Mouse (Mus musculus): ENCODE measurements at regions not wholly inside any gene's neighbourhood (a gene's known extent, or its start where the extent isn't known, plus 50 kb on each side); places are given as distances from the start of the nearest gene placed in this dataset.

DNA sequence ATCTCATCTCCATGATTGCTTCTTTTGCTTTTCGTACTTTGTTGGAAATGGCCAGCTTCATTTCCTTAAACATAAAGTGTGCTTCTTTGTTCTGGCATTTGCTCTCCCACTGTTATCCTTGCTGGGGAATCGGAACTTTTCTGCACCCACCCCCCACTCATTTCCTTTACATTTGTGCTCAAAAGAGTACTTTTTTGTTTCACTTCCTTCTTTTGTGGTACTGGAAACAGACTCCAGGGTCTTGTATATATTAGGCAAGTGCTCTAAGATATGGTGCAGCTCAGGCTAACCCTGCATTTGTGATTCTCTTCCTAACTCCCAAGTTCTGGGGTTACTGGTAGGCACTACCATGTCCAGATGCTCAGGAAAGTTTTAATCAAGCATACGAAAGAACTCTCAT, 1084.6 kb downstream of the Car8 start:
- in situ Hi-C loops (cut with MboI, MseI) = loop anchor here in 1 of 2 experiments (5.0 kb wide), 1 partner anchor 58 kb away; no protein-coding TSS in a partner anchor

DNA sequence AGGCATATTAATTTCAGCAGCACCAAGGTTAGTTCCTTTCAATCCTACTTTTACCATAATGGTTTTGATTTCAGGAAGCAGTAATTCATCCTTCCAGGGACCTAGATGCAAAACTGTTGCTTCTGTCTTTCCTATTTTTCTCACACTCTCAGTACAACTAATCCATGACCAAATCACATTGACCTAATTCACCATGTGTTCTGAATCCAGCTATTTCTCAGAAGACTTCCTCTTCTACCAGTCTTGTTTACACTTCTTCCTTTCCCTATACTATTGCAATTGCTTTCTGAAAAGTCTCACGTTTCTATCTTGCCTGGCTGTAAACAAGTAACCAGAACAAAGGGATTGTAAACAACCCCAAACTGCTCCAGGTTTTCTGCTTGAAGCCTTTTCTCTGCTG, 1085.0 kb downstream of the Car8 start:
- in situ Hi-C loops (cut with MboI, MseI) = loop anchor here in 1 of 2 experiments (5.0 kb wide), 1 partner anchor 58 kb away; no protein-coding TSS in a partner anchor

DNA sequence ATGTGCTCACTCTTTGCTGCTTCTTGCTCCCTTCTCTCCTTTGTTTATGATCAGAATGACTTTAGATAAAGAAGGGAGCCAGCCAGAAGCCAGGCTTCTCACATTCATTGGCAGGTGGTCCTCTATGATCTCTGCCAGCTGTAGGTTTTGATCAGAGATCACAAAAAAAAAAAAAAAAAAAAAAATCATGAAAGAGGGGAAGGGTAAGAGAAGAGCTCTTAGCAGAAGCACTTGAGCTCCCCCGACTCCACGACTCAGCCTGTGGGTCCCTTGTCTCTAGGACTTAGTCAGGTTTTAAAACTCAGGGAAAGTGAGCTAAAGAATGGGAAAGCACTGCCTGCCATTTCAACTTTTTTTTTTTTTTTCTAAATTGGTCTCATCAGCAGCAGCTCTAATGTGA, 1093.1 kb downstream of the Car8 start:
- in situ Hi-C loops (cut with MboI, MseI) = no loop called here

DNA sequence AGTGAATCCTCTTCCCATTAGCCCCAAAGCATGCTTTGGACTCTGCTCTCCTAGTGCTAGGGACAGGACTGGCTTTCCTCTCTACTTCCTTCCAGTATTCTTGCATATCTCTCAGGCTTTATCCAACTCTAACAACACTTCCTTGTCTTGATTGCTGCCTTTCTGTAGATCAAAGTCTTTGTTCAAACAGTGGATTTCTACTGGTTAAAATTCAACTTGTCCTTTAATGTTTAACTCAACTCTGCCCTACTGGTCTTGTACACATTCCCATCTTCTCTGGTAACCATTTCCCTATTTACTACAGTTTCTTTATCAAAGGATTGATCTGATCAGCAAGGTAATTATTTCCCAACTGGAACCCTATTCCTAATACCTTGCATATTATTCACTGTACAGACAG, 1094.6 kb downstream of the Car8 start:
- in situ Hi-C loops (cut with MboI, MseI) = no loop called here

DNA sequence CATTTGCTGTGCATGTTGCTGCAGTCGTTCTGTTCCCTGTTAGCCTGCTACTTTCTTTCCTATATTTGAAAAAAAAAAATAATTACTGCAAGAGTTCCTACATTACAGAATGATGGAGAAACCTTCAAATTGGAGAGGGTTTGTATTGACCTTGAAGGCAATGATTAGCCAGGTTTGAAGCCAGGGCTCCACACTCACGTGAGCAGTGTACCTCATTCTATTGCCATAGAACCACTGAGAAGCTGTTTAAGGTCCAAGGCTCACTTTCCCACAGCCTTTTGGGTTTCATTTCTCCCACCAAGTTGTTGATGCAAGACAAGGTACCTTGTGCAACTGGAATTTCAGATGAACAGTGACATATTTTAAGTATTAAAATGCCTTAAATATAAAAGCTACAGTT, 1095.2 kb downstream of the Car8 start:
- in situ Hi-C loops (cut with MboI, MseI) = no loop called here

DNA sequence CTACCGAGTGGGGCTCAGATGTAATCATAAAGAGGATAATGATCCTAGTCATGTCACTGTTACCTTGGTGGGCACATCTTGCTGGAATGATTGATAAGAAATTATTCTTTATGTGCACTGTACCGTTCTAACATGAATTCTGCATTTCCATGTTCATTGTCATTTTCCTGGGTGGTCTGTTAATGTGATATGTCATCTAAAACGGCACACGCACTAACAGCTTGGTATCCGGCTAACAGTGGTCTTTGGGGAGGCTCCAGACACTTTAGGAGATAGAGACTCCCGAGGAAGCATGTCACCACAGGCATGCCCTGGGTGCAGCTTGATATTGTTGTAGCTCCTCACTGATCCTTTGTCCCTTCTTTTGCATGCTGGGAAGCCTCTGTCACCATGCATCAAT, 1096.1 kb downstream of the Car8 start:
- in situ Hi-C loops (cut with MboI, MseI) = no loop called here

DNA sequence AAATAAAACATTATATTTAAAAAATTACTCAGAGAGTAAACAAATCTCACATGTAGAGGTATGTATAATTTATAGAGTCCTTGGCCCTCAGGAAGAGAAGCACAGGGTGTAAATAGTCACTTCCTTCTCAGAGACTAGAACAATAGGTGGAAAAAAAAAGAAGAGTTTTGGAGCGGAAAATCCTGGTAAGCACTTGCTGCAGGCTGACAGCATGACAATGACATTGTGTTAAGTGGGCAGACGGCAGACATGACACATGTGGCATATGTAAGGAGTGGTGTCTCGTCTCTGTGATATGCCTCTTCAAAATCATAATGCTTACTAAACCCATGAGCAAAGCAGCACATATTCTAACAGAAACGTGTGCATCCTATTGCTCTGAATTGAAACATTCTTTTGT, 1126.7 kb downstream of the Car8 start:
- in situ Hi-C loops (cut with MboI, MseI) = no loop called here

DNA sequence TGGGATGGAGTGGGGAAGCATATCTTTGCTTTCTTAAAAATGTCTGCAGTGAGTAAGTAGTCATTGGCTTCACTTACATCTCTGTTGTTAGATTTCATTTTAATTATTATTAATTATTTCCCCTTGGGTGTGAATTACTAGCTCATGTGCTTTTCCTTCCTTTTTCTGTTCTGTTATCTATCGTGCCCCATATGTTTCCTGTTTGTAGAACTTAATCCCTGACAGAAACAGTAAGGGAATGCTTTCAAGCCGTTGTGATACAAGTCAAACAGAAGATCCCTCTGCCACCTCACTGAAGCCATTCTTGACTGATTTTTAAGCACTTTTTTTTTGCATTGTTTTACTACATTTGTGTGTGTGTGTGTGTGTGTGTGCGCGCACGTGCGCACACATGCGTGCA, 1145.9 kb downstream of the Car8 start:
- in situ Hi-C loops (cut with MboI, MseI) = no loop called here

DNA sequence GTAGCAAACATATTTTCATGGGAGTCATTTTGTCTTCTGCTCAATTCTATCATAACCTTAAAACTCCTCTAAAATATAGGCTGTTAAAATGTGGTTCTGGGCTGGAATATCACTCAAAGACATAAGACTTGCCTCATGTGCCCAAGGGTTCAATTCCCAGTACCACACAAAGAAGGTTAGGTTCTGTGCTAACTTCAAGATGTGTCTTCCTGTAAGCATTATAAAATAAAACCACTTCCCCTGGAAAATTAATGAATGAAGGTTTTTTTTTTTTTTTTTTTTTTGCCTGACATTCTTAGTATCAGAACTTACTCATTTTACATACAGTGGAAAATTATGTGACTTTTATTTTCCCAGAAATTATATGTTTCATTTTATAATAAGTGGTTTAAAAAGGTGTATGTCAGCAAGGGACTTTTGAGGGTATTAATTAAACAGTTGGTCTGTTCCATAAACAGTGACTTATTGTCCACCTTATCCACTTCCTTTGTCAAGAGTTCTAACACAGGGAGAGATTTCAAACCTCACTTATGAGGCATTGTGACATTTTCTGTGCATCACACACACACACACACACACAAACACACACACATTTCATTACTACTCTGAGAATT, 1147.5 kb downstream of the Car8 start:
- in situ Hi-C loops (cut with MboI, MseI) = no loop called here
